Mouse (Mus musculus) heart, postnatal 14 days (tissue): Measurements from ENCODE around the gene Acoxl. TPM values are rescaled to one million over a fixed set of nuclear protein-coding genes. Genes with fewer than 3 reads are reported as not detected.

Experiments used
- DNase-seq, 2 experiments: peaks; one replicate each; pipeline ENCODE4 v3.0.0; 2021 to 2022
- intact Hi-C: fragments of 180-260 bp; cut with DNase I; formaldehyde crosslinking; loops from one replicate; pipeline ENCODE4 v1.15.1; 2025
- total RNA-seq, 2 experiments: library from RNA; stranded (reverse); gene quantifications; 2 replicates each; pipeline ENCODE4 v1.2.3; 2021

Gene Acoxl
- total RNA-seq, 2 experiments from 2014 or later: not detected

DNA sequence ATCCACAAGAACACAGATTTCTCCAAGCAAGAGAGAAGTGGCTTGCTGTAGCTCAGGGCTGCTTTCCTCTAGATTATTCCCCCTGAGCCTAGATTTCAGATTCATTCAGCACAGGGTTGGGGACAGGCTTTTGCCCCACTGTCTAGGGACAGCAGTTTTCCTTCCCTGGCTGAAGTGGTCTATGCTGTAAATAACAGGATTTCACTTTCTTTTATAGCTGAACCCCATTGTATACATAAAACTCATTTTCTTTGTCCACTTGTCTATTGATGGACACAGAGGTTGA is 182.2 kb downstream of the Acoxl start:
- no peak for DNase-seq
- intact Hi-C loops: no loop called here

DNA sequence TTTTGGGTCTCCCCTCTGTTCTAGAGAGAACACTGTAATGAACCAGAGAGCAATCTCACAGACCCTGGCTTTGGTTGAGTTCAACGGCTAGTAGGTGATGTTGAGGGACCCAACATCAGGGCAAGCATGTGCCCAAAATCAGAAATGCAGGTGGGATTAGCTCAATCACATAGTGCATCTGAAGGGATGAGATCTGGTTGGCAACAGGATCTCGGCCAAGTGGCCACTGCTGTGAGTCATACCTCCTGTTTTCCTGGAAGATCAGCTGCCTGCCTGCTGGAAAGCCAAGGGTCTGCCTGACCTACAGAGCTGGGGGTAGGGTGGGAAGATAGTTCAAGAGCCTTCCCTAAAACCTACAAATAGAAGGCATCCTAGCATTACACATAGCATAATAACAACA is 185.2 kb downstream of the Acoxl start:
- no peak for DNase-seq
- intact Hi-C loops: no loop called here

DNA sequence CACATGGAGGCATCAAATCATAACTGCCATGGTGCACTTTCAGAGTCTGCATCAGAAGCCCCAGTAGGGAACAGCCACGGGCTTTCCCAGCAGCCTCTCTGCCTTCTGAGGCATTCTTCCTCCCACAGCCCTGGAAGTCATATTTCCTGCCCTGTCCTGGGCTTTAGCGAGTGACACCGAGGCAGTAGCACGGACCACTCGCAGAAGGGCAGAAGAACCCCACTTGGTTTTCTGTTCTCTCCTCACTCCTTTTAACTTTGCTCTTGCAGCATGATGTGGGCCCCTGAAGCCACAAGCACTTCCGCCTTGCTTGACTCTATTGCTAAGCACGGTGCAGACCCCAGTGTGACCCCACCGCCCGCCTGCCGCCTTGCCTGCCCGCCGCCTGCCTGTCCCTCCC is 189.0 kb downstream of the Acoxl start:
- intact Hi-C loops: no loop called here

DNA sequence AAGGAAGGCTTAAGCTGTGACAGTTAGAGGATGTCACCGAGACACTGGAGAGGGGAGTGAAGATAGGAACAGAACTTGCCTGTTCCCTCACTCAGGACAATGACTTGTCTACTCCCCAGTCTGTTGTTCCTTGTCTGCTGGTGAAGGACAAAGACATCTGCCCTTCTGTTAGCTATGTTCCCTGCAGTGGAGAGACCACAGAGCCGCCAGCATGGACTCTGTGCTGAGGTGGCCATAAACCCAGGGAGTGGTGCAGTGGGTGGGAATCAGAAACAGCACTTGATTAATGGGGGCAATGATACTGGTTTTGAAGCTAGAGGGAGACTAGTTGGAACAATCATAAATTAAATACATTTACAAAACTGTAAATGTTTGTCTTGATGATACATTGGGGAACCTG is 191.3 kb downstream of the Acoxl start:
- DNase-seq: no peak
- intact Hi-C loops: no loop called here

More for the DNA sequence above, 189.0 kb downstream of the Acoxl start:
- DNase-seq: no peak

DNA sequence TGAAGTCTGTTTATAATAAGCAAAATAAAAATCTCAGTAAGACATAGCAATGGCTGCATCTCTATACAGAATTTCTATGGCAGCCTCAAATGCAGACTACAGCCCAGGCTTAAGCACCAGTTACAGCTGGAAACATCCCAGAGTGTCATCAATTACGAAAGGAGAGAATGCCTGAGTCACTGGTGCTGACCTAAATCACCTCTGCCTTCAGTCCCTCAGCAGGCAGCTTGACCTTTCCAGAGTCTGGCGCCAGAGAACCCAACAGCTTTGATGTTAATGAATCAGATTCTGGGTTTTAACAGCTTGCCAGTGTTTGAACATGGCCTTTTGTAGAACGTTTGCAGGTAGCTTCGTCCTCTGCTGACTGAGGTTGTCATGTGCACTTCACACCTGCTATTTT is 193.4 kb downstream of the Acoxl start:
- no peak for DNase-seq
- intact Hi-C loops: no loop called here

- intact Hi-C loops: no loop called here
- no peak for DNase-seq
These were observed 194.8 kb downstream of the Acoxl start for GRCm38 (mm10) chr2:128033503-128033902.

DNA sequence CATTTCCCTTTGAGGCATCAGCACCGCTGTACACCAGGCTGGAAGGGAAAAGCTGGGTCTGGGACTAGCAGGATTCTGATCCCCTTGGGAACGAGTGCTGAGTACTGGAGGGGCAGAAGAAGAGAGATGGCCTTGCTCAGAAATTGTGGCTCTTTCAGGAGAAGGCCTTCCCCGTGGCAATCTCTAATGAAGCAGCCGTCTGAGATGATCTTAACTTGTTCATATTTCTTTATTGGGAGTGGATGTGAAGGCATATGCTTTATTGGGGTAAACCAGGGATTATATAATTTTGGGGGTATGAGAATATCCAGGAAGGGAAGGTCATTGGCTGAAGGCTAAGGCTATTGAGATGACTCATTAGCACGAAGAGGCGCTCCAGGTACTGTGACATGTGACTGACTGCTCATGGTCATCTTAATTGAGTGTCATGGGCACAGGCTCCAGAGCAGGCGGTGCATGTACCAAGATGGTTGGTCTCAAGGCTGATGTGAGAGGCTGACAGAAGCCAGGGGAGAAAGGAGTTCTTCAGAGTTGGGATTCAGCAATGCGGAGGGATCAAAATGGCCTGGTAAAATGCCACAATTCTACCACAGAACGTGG is 195.5 kb downstream of the Acoxl start:
- no peak for DNase-seq
- intact Hi-C loops: no loop called here

GRCm38 (mm10) chr2:128038259-128038890 is 199.7 kb downstream of the Acoxl start:
- intact Hi-C loops: no loop called here
- no peak for DNase-seq

DNA sequence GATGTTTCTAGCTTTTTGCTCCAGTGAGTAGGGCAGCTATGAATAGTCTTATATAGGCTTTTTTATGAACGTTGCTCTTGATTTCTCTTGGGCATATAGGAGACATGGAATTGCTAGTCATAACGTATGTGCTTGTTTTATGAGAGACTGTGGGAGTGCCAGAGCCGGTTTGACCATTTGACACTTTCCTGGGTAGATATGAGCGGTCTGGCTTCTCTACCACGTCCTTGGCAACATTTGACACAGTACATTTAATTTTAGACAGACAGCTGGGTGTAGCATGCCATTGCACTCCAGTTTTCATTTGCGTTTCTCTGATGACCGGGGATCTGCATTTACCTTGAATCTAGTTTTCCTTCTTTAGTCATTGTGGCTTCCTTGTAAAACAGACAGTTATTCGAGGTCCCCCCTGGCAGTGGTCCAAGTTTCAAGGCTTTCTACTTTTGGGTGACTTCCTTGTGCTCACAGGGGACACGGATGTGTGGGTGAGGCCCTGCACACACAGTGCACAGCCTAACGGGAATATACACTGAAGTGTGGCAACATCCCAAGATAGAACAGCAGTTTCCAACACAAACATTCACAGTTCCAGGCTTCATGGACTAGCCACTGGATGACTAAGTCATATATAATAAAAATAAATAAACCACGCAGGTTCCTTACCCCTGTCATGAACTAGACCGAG is 202.5 kb downstream of the Acoxl start:
- intact Hi-C loops: no loop called here
- peak; percentile 6 to 26 for DNase-seq

GRCm38 (mm10) chr2:128046454-128046853 is 207.8 kb downstream of the Acoxl start:
- DNase-seq: no peak
- intact Hi-C loops: no loop called here

DNA sequence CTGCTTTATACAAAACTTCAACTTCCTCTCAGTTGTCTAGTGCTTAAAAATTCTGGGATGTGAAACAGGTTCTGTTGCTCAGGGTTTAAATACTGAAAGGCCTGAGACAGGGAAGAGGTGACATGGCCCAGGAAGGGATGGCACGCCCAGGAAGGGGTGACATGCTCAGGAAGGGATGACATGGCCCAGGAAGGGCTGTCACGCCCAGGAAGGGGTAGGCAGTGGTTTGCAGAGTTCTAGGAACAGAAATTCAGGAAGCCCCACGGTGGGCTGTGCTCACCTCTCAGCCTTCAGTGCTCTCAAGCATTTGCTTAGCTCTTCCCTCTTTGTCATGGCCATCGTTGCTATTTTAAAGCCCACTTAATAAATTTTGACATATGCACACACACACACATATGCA is 216.2 kb downstream of the Acoxl start:
- intact Hi-C loops: no loop called here

GRCm38 (mm10) chr2:128057872-128058271 is 219.2 kb downstream of the Acoxl start:
- intact Hi-C loops: no loop called here
- DNase-seq: no peak

More for the DNA sequence above, 216.2 kb downstream of the Acoxl start:
- DNase-seq: no peak

DNA sequence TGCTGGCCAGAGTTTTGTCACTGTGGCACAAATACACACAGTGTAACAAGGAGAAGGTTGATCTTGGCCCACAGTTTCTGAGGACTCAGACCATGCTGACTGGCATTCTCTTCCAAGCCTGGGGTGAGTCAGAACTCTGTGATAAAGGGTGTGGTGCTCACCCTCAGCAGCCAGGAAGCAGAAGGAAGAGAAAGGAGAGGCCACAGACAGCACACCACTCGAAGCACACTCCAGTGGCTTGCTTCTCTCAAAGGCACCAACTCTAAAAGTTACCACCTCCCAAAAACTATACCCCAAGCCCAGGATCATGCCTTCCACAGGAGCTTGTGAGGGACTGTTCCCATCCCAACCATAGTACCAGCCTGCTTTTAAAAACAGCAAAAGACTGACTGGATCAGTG is 220.0 kb downstream of the Acoxl start:
- intact Hi-C loops: no loop called here
- DNase-seq: no peak

- no peak for DNase-seq
- intact Hi-C loops: no loop called here
These were observed 221.5 kb downstream of the Acoxl start for GRCm38 (mm10) chr2:128060213-128060612.

DNA sequence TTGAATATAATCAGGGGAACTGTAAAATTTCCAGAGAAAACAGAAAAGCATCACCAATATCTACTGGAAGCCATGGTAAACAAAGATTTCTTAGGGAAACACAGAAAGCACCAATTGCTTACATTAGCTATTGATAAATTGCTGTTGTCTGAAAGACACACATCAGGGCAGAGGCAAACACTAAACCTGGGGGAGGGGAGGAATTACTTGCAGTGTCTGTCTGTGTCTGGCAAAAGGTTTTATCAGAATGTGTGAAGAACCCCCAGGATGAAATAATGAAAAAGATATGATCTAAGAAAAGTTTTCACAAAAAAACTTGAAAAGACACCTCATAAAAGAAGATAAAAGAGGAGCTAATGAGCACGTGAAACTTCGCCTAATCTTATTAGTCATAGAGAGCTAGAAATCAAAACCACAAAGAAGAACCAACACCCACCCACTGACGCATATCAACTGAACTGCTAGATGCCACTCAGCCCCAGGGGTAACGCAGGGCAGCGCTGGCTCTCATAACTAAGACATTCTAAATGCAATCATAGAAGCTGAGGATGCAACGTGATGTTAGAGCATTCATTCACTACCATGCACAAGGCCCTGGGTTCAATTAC is 222.1 kb downstream of the Acoxl start:
- DNase-seq: no peak
- intact Hi-C loops: no loop called here

GRCm38 (mm10) chr2:128061491-128061890 is 222.8 kb downstream of the Acoxl start:
- no peak for DNase-seq
- intact Hi-C loops: no loop called here

DNA sequence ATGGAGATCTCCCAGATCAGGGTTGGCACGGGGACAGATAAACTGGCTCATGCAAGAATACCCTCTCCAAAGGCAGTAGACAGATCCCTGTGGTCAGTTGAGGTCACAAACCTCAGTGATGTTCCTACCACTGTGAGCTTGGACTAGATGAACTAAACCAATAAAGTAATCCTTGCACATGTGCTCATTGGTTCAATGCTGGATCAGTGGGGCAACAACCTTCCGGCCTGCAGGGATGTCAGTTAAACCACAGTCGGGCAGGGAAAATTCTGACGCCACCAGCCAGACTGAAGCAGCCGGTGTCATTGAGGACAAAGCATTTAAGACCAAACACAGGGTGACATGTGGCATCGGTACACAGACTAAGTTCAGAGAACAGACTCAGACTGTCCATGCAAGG is 224.1 kb downstream of the Acoxl start:
- DNase-seq: no peak
- intact Hi-C loops: no loop called here

- no peak for DNase-seq
These were observed 226.3 kb downstream of the Acoxl start for GRCm38 (mm10) chr2:128065013-128065412.

DNA sequence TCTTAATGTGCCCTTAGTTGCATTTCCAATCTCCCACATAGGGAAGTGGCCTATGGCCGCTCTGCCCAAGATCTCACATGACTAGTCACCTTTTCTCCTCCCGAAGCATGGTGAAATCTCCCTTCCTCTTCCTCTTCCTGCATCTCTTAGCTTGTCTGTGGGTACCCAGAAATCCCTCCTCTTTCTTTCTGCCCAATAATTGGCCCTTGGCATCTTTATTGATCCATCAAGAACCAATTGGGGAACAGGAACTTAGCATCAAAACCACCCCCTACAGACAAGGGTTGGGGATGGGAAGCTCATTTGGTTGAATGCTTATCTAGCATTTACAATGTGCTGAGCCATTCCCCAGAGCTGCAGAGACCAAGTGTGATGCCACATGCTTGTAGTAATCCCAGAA is 226.9 kb downstream of the Acoxl start:
- no peak for DNase-seq
- intact Hi-C loops: no loop called here

More at GRCm38 (mm10) chr2:128065013-128065412, 226.3 kb downstream of the Acoxl start:
- intact Hi-C loops: no loop called here

DNA sequence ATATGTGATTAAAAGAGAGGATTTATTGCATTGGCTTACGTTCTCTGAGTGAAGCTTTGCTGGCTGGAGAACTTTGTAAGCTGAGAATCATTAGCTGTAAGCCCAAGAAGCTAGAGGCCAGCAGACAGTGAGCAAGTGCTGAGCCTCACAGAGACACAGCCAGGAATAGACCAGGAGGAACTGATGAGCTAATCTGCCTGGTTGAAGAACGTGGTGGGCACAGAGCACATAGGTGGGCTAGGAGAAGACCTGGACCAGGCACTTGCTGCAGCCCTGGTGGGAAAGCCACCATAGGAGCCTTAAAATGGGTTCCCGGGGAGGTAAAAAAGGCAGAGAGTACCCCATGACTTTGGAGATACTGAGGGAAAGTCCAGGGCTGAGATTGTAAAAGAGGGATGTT is 228.5 kb downstream of the Acoxl start:
- DNase-seq: no peak
- intact Hi-C loops: no loop called here

DNA sequence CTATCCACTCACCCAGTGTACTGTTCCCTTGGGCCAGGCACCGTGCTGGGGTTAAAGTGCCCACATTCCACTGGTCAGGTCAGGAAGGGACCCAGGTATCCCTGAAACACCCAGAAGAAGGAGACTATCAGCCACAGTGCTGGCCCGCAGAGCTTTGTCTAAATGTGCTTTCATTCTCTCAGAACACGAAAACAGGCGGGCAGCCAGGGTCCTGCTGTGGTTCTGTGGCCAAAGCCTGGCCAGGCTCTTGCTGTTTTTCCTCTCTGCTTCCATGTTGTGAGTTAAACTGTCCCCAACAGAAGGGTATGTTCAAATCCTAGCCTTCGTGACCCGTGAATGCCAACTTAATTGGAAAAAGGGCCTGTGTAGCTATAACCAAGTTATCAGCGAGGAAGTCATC is 228.9 kb downstream of the Acoxl start:
- DNase-seq: no peak
- intact Hi-C loops: no loop called here

GRCm38 (mm10) chr2:128068176-128068575 is 229.5 kb downstream of the Acoxl start:
- intact Hi-C loops: no loop called here
- no peak for DNase-seq
